Mouse (Mus musculus): ENCODE results near the gene Lelp1. TPM values are rescaled to one million over a fixed set of nuclear protein-coding genes. Genes with fewer than 3 reads are reported as not detected.

Gene Lelp1
- total and polyA plus RNA-seq, 2 experiments from 2014 or later, result not detected

- no peaks in the 10 kb centered on the region for H3K9me3 ChIP-seq (ENCODE audit: low read length)
- no peaks in the 10 kb centered on the region for H3K27me3 ChIP-seq (ENCODE audit: insufficient read depth, low read length)
- WGBS, result 81% methylated on average over 5 of the region's 5 CpGs
- no peaks in the 10 kb centered on the region for H3K36me3 ChIP-seq (ENCODE audit: insufficient read depth)
- no peak within 1 kb of the TSS for H3K4me3 ChIP-seq (ENCODE audit: low read depth, low read length)
- TF ChIP-seq CTCF (IDR thresholded peaks at IDR 0.05; ENCODE audit: low read depth), result no peak
- no peak for ATAC-seq
- no peak within 1 kb of the TSS for H3K9ac ChIP-seq
- H3K27ac ChIP-seq (ENCODE audit: low read depth, low read length), result no peak within 1 kb of the TSS
- DNase-seq, result no peak
- H3K4me1 ChIP-seq (ENCODE audit: insufficient read depth), result no peaks in the 10 kb centered on the region
- no peak within 1 kb of the TSS for H3K4me2 ChIP-seq (ENCODE audit: low read depth)
Measured at GRCm38 (mm10) chr3:92123847-92124246, 18.7 kb downstream of the Lelp1 start, which contains the start of gene Prr9. Prr9 (minus strand) TSS chr3:92123947.

DNA sequence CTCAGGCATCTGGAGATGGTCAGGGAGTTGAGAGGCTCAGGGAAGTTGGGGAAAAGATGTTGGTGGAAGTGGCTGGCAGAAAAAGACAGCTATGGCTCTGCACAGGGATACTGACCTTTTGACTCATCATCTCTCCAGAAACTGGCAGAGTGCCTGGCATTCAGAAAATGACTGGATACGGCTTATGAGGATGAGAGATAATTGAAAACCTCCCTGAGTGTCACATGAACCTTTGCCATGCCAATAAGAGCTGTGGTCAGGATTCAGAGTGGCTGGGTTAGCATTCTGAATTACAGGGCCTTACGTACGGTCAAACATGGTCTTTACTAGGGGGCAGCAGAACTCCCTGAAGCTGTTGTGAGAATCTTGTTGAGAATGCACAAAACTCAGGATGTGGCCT lies 21.6 kb downstream of the Lelp1 start:
- Histone ChIP-seq H3K4me1 (ENCODE audit: insufficient read depth) (no peaks in the 10 kb centered on the region), H3K27me3 (ENCODE audit: insufficient read depth, low read length) (no peaks in the 10 kb centered on the region), H3K27ac (ENCODE audit: low read depth, low read length) (no peak overlapping the region), H3K36me3 (ENCODE audit: insufficient read depth) (no peaks in the 10 kb centered on the region), H3K4me3 (ENCODE audit: low read depth, low read length) (no peak overlapping the region), H3K9me3 (ENCODE audit: low read length) (no peaks in the 10 kb centered on the region), H3K9ac (no peak overlapping the region), H3K4me2 (ENCODE audit: low read depth) (no peak overlapping the region)
- ATAC-seq, result no peak
- no peak for TF ChIP-seq CTCF (IDR thresholded peaks at IDR 0.05; ENCODE audit: low read depth)
- DNase-seq, result no peak
- WGBS, result 84% methylated on average over 3 of the region's 3 CpGs

GRCm38 (mm10) chr3:92117930-92118329 lies 24.6 kb downstream of the Lelp1 start:
- H3K9me3 ChIP-seq (ENCODE audit: low read length), result no peaks in the 10 kb centered on the region
- peak; percentile 46 for TF ChIP-seq CTCF (IDR thresholded peaks at IDR 0.05; ENCODE audit: low read depth)
- H3K4me3 ChIP-seq (ENCODE audit: low read depth, low read length), result no peak overlapping the region
- no peak overlapping the region for H3K4me2 ChIP-seq (ENCODE audit: low read depth)
- H3K4me1 ChIP-seq (ENCODE audit: insufficient read depth), result no peaks in the 10 kb centered on the region
- ATAC-seq (no peak), DNase-seq (peak; percentile 5)
- no peak overlapping the region for H3K9ac ChIP-seq
- no peak overlapping the region for H3K27ac ChIP-seq (ENCODE audit: low read depth, low read length)
- no peaks in the 10 kb centered on the region for H3K27me3 ChIP-seq (ENCODE audit: insufficient read depth, low read length)
- no peaks in the 10 kb centered on the region for H3K36me3 ChIP-seq (ENCODE audit: insufficient read depth)
- WGBS, result 32% methylated on average over 3 of the region's 3 CpGs

GRCm38 (mm10) chr3:92111526-92111925 lies 31.0 kb downstream of the Lelp1 start:
- no peaks in the 10 kb centered on the region for H3K4me1 ChIP-seq (ENCODE audit: insufficient read depth)
- no peak overlapping the region for H3K9ac ChIP-seq
- no peaks in the 10 kb centered on the region for H3K9me3 ChIP-seq (ENCODE audit: low read length)
- H3K27me3 ChIP-seq (ENCODE audit: insufficient read depth, low read length), result no peaks in the 10 kb centered on the region
- no peak for TF ChIP-seq CTCF (IDR thresholded peaks at IDR 0.05; ENCODE audit: low read depth)
- ATAC-seq (no peak), DNase-seq (no peak)
- H3K36me3 ChIP-seq (ENCODE audit: insufficient read depth), result no peaks in the 10 kb centered on the region
- H3K4me2 ChIP-seq (ENCODE audit: low read depth), result no peak overlapping the region
- H3K4me3 ChIP-seq (ENCODE audit: low read depth, low read length), result no peak overlapping the region
- H3K27ac ChIP-seq (ENCODE audit: low read depth, low read length), result no peak overlapping the region

- ATAC-seq (no peak), DNase-seq (no peak)
- no peak overlapping the region for H3K4me3 ChIP-seq (ENCODE audit: low read depth, low read length)
- no peak for TF ChIP-seq CTCF (IDR thresholded peaks at IDR 0.05; ENCODE audit: low read depth)
- no peaks in the 10 kb centered on the region for H3K27me3 ChIP-seq (ENCODE audit: insufficient read depth, low read length)
- H3K36me3 ChIP-seq (ENCODE audit: insufficient read depth), result no peaks in the 10 kb centered on the region
- no peak overlapping the region for H3K4me2 ChIP-seq (ENCODE audit: low read depth)
- H3K4me1 ChIP-seq (ENCODE audit: insufficient read depth), result no peaks in the 10 kb centered on the region
- H3K9ac ChIP-seq, result no peak overlapping the region
- H3K9me3 ChIP-seq (ENCODE audit: low read length), result no peaks in the 10 kb centered on the region
- H3K27ac ChIP-seq (ENCODE audit: low read depth, low read length), result no peak overlapping the region
Measured at GRCm38 (mm10) chr3:92110790-92111189, 31.8 kb downstream of the Lelp1 start.

- Histone ChIP-seq H3K4me2 (ENCODE audit: low read depth) (no peak overlapping the region), H3K4me1 (ENCODE audit: insufficient read depth) (no peaks in the 10 kb centered on the region), H3K27me3 (ENCODE audit: insufficient read depth, low read length) (no peaks in the 10 kb centered on the region), H3K27ac (ENCODE audit: low read depth, low read length) (no peak overlapping the region), H3K9ac (no peak overlapping the region), H3K4me3 (ENCODE audit: low read depth, low read length) (no peak overlapping the region), H3K9me3 (ENCODE audit: low read length) (no peaks in the 10 kb centered on the region), H3K36me3 (ENCODE audit: insufficient read depth) (no peaks in the 10 kb centered on the region)
- DNase-seq, result peak; percentile 34
- peak; percentile 65 for TF ChIP-seq CTCF (IDR thresholded peaks at IDR 0.05; ENCODE audit: low read depth)
- 0 out of 2 replicates have a peak, but pooled peaks have one; percentile 48 for ATAC-seq
- WGBS, result 6% methylated on average over 6 of the region's 6 CpGs
Measured at GRCm38 (mm10) chr3:92106582-92106981, 36.0 kb downstream of the Lelp1 start.

Other genes starting within 250 kb of the Lelp1 start
- not detected in 2 replicates for gene Pglyrp3, start 128.2 kb downstream of the Lelp1 start, total RNA-seq (2014; rRNA removed)
- gene Pglyrp3, start 128.2 kb downstream of the Lelp1 start, polyA plus RNA-seq (2015; fragmentation: Nextera tagmentation; extraction: Ambion mirVana), result not detected in 2 replicates
- gene Lor, start 59.6 kb downstream of the Lelp1 start, total RNA-seq (2014; rRNA removed), result 1.8 and 2.0 TPM in 2 replicates
- gene Lor, start 59.6 kb downstream of the Lelp1 start, polyA plus RNA-seq (2015; fragmentation: Nextera tagmentation; extraction: Ambion mirVana), result 10.4 and 14.7 TPM in 2 replicates
- gene Prr9, start 18.8 kb downstream of the Lelp1 start, total RNA-seq (2014; rRNA removed), result 0.33 TPM in 1 of 2 replicates, not detected in the other
- gene Prr9, start 18.8 kb downstream of the Lelp1 start, polyA plus RNA-seq (2015; fragmentation: Nextera tagmentation; extraction: Ambion mirVana), result not detected in 2 replicates
- not detected in 2 replicates for gene Sprr2a1, start 73.1 kb upstream of the Lelp1 start, total RNA-seq (2014; rRNA removed)
- gene Sprr2a1, start 73.1 kb upstream of the Lelp1 start, polyA plus RNA-seq (2015; fragmentation: Nextera tagmentation; extraction: Ambion mirVana), result not detected in 2 replicates
- gene Sprr2a2, start 73.2 kb upstream of the Lelp1 start, total RNA-seq (2014; rRNA removed), result not detected in 2 replicates
- gene Sprr2a2, start 73.2 kb upstream of the Lelp1 start, polyA plus RNA-seq (2015; fragmentation: Nextera tagmentation; extraction: Ambion mirVana), result not detected in 2 replicates
- gene Sprr2a3, start 142.7 kb upstream of the Lelp1 start, total RNA-seq (2014; rRNA removed), result not detected in 2 replicates
- gene Sprr2a3, start 142.7 kb upstream of the Lelp1 start, polyA plus RNA-seq (2015; fragmentation: Nextera tagmentation; extraction: Ambion mirVana), result not detected in 2 replicates
- gene Sprr2b, start 173.9 kb upstream of the Lelp1 start, total RNA-seq (2014; rRNA removed), result not detected in 2 replicates
- gene Sprr2b, start 173.9 kb upstream of the Lelp1 start, polyA plus RNA-seq (2015; fragmentation: Nextera tagmentation; extraction: Ambion mirVana), result not detected in 2 replicates
- gene Sprr2d, start 196.4 kb upstream of the Lelp1 start, total RNA-seq (2014; rRNA removed), result not detected in 2 replicates
- gene Sprr2d, start 196.4 kb upstream of the Lelp1 start, polyA plus RNA-seq (2015; fragmentation: Nextera tagmentation; extraction: Ambion mirVana), result not detected in 2 replicates
- gene Sprr2e, start 209.4 kb upstream of the Lelp1 start, total RNA-seq (2014; rRNA removed), result not detected in 2 replicates
- not detected in 2 replicates for gene Sprr2e, start 209.4 kb upstream of the Lelp1 start, polyA plus RNA-seq (2015; fragmentation: Nextera tagmentation; extraction: Ambion mirVana)
- not detected in 2 replicates for gene Sprr2f, start 222.4 kb upstream of the Lelp1 start, total RNA-seq (2014; rRNA removed)
- not detected in 2 replicates for gene Sprr2f, start 222.4 kb upstream of the Lelp1 start, polyA plus RNA-seq (2015; fragmentation: Nextera tagmentation; extraction: Ambion mirVana)
- not detected in 2 replicates for gene Sprr2h, start 242.9 kb upstream of the Lelp1 start, total RNA-seq (2014; rRNA removed)
- gene Sprr2h, start 242.9 kb upstream of the Lelp1 start, polyA plus RNA-seq (2015; fragmentation: Nextera tagmentation; extraction: Ambion mirVana), result not detected in 2 replicates